Mouse (Mus musculus): ENCODE data around the gene Dmpk. TPM values are rescaled to one million over a fixed set of nuclear protein-coding genes. Genes with fewer than 3 reads are reported as not detected.

Dmpk gene
- polyA plus RNA-seq, 1 experiment from 2014 or later = 36.0 TPM

DNA sequence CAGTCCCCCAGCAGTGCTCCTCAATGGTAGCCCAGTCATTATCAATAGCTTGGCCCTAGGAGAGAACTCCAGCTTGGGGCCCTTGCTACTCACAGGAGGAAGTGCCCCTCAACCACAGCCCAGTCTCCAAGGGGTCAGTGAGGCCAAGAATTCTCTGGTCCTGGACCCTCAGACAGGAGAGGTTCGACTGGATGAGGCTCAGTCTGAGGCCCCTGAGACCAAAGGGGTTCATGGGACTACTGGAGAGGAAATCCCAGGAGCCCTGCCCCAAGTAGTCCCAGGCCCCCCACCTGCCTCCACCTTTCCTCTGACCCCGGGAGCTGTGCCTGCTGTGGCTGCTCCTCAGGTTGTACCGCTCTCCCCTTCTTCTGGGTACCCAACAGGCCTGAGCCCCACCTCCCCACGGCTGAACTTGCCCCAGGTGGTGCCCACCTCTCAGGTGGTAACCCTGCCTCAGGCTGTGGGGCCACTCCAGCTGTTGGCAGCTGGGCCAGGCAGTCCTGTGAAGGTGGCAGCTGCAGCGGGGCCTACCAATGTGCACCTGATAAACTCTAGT, 12.8 kb downstream of the Dmpk start:
- H3K4me3 ChIP-seq (ENCODE audit: control insufficient read depth in 1 of 2, insufficient read depth in 1 of 2, low read depth in 1 of 2, low read length in 2 of 2) = peak overlapping the region; percentile 79 to 89
- no peak for ATAC-seq (ENCODE audit: insufficient number of reproducible peaks, insufficient read depth, low FRiP score, low read depth)
- peaks cover 28% of the 10 kb centered on the region for H3K36me3 ChIP-seq (ENCODE audit: control insufficient read depth, insufficient read depth, low read length)
- WGBS = 41% methylated on average over 5 of the region's 5 CpGs
- H3K27me3 ChIP-seq (ENCODE audit: control insufficient read depth, insufficient read depth, low read length) = no peaks in the 10 kb centered on the region
- H3K9me3 ChIP-seq (ENCODE audit: control insufficient read depth, low read length) = no peaks in the 10 kb centered on the region
- H3K9ac ChIP-seq (ENCODE audit: low read length) = peak overlapping the region; percentile 96
- peaks cover 30 to 45% of the 10 kb centered on the region in 2 experiments for H3K4me1 ChIP-seq (ENCODE audit: control insufficient read depth in 2 of 2, insufficient read depth in 2 of 2, low read length in 2 of 2)
- peak overlapping the region; percentile 87 for H3K4me2 ChIP-seq (ENCODE audit: low read length)
- H3K27ac ChIP-seq (replicated peaks in 1 of 2; ENCODE audit: control insufficient read depth in 1 of 2, insufficient read depth in 1 of 2, low read depth in 2 of 2, low read length in 2 of 2) = peak overlapping the region; percentile 92 to 100

DNA sequence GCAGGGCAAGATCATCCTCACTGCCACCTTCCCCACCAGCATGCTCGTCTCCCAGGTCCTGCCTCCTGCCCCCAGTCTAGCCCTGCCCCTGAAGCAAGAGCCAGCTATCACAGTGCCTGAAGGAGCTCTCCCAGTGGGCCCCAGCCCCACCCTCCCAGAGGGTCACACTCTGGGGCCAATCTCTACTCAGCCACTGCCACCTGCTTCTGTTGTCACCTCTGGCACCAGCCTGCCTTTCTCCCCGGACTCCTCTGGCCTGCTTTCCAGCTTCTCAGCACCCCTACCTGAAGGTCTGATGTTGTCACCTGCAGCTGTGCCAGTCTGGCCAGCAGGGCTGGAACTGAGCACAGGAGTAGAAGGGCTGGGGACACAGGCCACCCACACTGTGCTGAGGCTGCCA, 13.6 kb downstream of the Dmpk start:
- Histone ChIP-seq H3K9ac (ENCODE audit: low read length) (no peak overlapping the region; the same call in 1 of the 2 replicates), H3K36me3 (ENCODE audit: control insufficient read depth, insufficient read depth, low read length) (peaks cover 23% of the 10 kb centered on the region), H3K9me3 (ENCODE audit: control insufficient read depth, low read length) (no peaks in the 10 kb centered on the region), H3K27me3 (ENCODE audit: control insufficient read depth, insufficient read depth, low read length) (no peaks in the 10 kb centered on the region), H3K27ac (replicated peaks in 1 of 2; ENCODE audit: control insufficient read depth in 1 of 2, insufficient read depth in 1 of 2, low read depth in 2 of 2, low read length in 2 of 2) (no peak overlapping the region), H3K4me2 (ENCODE audit: low read length) (no peak overlapping the region), H3K4me3 (ENCODE audit: control insufficient read depth in 1 of 2, insufficient read depth in 1 of 2, low read depth in 1 of 2, low read length in 2 of 2) (no peak overlapping the region), H3K4me1 (ENCODE audit: control insufficient read depth in 2 of 2, insufficient read depth in 2 of 2, low read length in 2 of 2) (peaks cover 24 to 38% of the 10 kb centered on the region in 2 experiments)
- no peak for ATAC-seq (ENCODE audit: insufficient number of reproducible peaks, insufficient read depth, low FRiP score, low read depth)
- WGBS = 38% methylated on average over 2 of the region's 2 CpGs

DNA sequence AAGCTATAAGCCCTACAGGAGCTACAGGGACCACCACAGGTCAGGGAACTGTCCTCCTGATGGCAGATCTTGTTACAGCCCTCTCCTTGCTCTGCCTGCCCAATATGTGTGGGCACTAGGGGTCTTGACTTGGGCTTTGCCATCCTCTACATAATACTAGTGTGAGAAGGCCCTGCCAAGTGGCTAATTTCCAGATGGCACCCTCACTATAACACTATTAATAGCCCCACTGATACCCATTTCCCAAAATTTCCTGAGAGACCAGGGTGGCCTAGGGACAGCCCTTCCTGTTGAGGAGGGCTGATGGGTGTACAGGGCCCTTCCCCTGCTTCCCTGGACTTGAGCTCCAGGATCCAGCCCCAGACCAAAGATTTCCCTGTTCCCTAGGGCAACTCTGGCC, 14.2 kb downstream of the Dmpk start:
- Histone ChIP-seq H3K9me3 (ENCODE audit: control insufficient read depth, low read length) (0 out of 2 replicates have a peak, but pooled peaks cover 2% of the 10 kb centered on the region), H3K36me3 (ENCODE audit: control insufficient read depth, insufficient read depth, low read length) (peaks cover 23% of the 10 kb centered on the region), H3K4me2 (ENCODE audit: low read length) (no peak overlapping the region), H3K4me1 (ENCODE audit: control insufficient read depth in 2 of 2, insufficient read depth in 2 of 2, low read length in 2 of 2) (peaks cover 18 to 32% of the 10 kb centered on the region in 2 experiments), H3K27ac (replicated peaks in 1 of 2; ENCODE audit: control insufficient read depth in 1 of 2, insufficient read depth in 1 of 2, low read depth in 2 of 2, low read length in 2 of 2) (no peak overlapping the region), H3K27me3 (ENCODE audit: control insufficient read depth, insufficient read depth, low read length) (no peaks in the 10 kb centered on the region), H3K9ac (ENCODE audit: low read length) (no peak overlapping the region), H3K4me3 (ENCODE audit: control insufficient read depth in 1 of 2, insufficient read depth in 1 of 2, low read depth in 1 of 2, low read length in 2 of 2) (no peak overlapping the region)
- ATAC-seq (ENCODE audit: insufficient number of reproducible peaks, insufficient read depth, low FRiP score, low read depth) = no peak

DNA sequence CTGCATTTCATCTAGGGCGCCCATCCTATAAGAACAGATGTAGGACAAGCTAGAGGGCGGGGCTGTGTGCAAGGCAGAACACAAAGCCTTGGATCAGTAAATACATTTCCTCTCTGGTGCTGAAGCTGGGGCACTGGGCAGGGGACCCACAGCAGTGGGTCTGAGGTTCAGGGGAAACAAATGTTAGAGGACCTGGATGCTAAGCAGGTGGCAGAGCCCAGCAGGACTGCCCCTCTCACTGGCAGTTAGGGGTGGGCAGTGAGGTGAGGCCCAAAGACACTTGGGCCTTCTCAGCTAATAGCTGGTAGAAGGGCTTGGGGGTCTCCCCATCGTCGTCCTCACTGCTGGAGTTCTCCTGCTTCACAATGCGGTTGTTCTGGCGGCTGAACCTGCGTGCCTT, 15.2 kb downstream of the Dmpk start:
- H3K9me3 ChIP-seq (ENCODE audit: control insufficient read depth, low read length) = peaks cover 9% of the 10 kb centered on the region; the same call in 1 of the 2 replicates
- no peak overlapping the region for H3K4me2 ChIP-seq (ENCODE audit: low read length)
- ATAC-seq (ENCODE audit: insufficient number of reproducible peaks, insufficient read depth, low FRiP score, low read depth) = no peak
- WGBS = 65% methylated on average over 7 of the region's 7 CpGs
- no peak overlapping the region for H3K4me3 ChIP-seq (ENCODE audit: control insufficient read depth in 1 of 2, insufficient read depth in 1 of 2, low read depth in 1 of 2, low read length in 2 of 2)
- no peak overlapping the region for H3K27ac ChIP-seq (replicated peaks in 1 of 2; ENCODE audit: control insufficient read depth in 1 of 2, insufficient read depth in 1 of 2, low read depth in 2 of 2, low read length in 2 of 2)
- H3K27me3 ChIP-seq (ENCODE audit: control insufficient read depth, insufficient read depth, low read length) = no peaks in the 10 kb centered on the region
- H3K9ac ChIP-seq (ENCODE audit: low read length) = no peak overlapping the region
- peaks cover 13 to 26% of the 10 kb centered on the region in 2 experiments for H3K4me1 ChIP-seq (ENCODE audit: control insufficient read depth in 2 of 2, insufficient read depth in 2 of 2, low read length in 2 of 2)
- peaks cover 23% of the 10 kb centered on the region for H3K36me3 ChIP-seq (ENCODE audit: control insufficient read depth, insufficient read depth, low read length)

DNA sequence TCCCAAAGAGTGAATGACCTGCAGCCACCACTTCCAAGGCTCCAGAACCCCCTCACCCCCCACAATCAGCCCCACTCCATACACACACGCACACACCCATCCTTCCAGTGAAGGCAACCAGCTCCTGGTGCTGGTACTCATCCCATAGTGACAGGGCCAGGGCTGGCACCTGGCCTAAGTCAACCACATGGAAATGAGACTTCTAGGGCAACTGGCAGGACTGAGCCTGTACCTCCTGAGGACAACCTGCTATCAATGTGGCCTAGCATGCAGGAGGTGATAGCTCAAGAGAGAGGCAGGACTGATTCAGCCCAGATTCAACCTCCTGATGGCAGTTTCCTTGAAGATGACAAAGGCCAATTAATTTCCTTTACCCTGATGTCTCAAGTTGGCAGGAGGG, 16.6 kb downstream of the Dmpk start:
- Histone ChIP-seq H3K36me3 (ENCODE audit: control insufficient read depth, insufficient read depth, low read length) (peaks cover 23% of the 10 kb centered on the region), H3K4me1 (ENCODE audit: control insufficient read depth in 2 of 2, insufficient read depth in 2 of 2, low read length in 2 of 2) (peaks cover 13 to 26% of the 10 kb centered on the region in 2 experiments), H3K27me3 (ENCODE audit: control insufficient read depth, insufficient read depth, low read length) (no peaks in the 10 kb centered on the region), H3K4me2 (ENCODE audit: low read length) (no peak overlapping the region), H3K9me3 (ENCODE audit: control insufficient read depth, low read length) (peaks cover 9% of the 10 kb centered on the region; the same call in 1 of the 2 replicates), H3K4me3 (ENCODE audit: control insufficient read depth in 1 of 2, insufficient read depth in 1 of 2, low read depth in 1 of 2, low read length in 2 of 2) (no peak overlapping the region), H3K9ac (ENCODE audit: low read length) (no peak overlapping the region), H3K27ac (replicated peaks in 1 of 2; ENCODE audit: control insufficient read depth in 1 of 2, insufficient read depth in 1 of 2, low read depth in 2 of 2, low read length in 2 of 2) (no peak overlapping the region)
- WGBS = 90% methylated on average over 1 of the region's 1 CpGs
- no peak for ATAC-seq (ENCODE audit: insufficient number of reproducible peaks, insufficient read depth, low FRiP score, low read depth)

DNA sequence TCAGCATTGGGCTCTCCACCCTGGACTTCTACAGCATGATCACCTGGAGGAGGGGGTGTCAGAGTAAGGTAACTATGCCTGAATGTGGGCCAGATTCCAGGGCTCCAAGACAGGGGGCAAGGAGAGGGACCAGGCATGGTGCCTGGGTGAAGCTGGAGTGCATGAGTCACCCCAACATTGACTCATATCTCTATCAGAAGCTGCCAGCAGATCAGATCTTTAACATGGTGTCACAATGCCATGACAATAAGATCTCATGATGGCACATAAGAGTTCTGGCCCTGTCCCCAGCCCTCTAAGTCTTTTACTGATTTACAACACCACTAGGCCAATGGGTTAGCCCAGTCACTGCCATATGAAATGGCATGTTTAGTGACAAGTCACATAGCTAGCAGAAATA, 20.1 kb downstream of the Dmpk start:
- no peak overlapping the region for H3K9ac ChIP-seq (ENCODE audit: low read length)
- H3K27me3 ChIP-seq (ENCODE audit: control insufficient read depth, insufficient read depth, low read length) = no peaks in the 10 kb centered on the region
- 0 out of 2 replicates have a peak, but pooled peaks cover 2% of the 10 kb centered on the region for H3K36me3 ChIP-seq (ENCODE audit: control insufficient read depth, insufficient read depth, low read length)
- ATAC-seq (ENCODE audit: insufficient number of reproducible peaks, insufficient read depth, low FRiP score, low read depth) = no peak
- H3K4me1 ChIP-seq (ENCODE audit: control insufficient read depth in 2 of 2, insufficient read depth in 2 of 2, low read length in 2 of 2) = peaks cover 0 to 7% of the 10 kb centered on the region in 2 experiments; a peak in 2 of 4 replicates
- no peak overlapping the region for H3K4me3 ChIP-seq (ENCODE audit: control insufficient read depth in 1 of 2, insufficient read depth in 1 of 2, low read depth in 1 of 2, low read length in 2 of 2)
- H3K9me3 ChIP-seq (ENCODE audit: control insufficient read depth, low read length) = peaks cover 9% of the 10 kb centered on the region; the same call in 1 of the 2 replicates
- H3K27ac ChIP-seq (replicated peaks in 1 of 2; ENCODE audit: control insufficient read depth in 1 of 2, insufficient read depth in 1 of 2, low read depth in 2 of 2, low read length in 2 of 2) = no peak overlapping the region
- H3K4me2 ChIP-seq (ENCODE audit: low read length) = no peak overlapping the region

DNA sequence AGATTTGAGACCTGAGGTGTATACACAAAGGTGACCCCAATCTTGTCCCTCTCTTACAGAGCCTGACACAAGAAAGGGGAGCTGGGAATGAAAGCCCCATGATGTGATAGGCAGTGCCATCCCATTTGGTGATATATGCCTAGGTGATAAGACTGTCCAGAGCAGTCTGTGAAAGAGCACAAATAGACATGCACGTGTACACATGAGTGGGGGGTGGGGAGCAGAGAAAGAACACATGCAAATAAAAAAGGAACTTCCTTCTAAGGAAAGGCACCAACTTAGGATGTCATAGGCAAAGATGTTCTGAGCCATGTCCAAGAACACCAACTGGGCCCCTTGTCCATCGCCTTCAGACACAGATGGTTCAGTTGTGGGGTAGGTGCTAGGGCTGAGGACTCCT, 20.8 kb downstream of the Dmpk start:
- no peaks in the 10 kb centered on the region for H3K27me3 ChIP-seq (ENCODE audit: control insufficient read depth, insufficient read depth, low read length)
- H3K27ac ChIP-seq (replicated peaks in 1 of 2; ENCODE audit: control insufficient read depth in 1 of 2, insufficient read depth in 1 of 2, low read depth in 2 of 2, low read length in 2 of 2) = no peak overlapping the region
- H3K4me1 ChIP-seq (ENCODE audit: control insufficient read depth in 2 of 2, insufficient read depth in 2 of 2, low read length in 2 of 2) = peaks cover 0 to 7% of the 10 kb centered on the region in 2 experiments; a peak in 2 of 4 replicates
- no peaks in the 10 kb centered on the region for H3K36me3 ChIP-seq (ENCODE audit: control insufficient read depth, insufficient read depth, low read length)
- 59% methylated on average over 2 of the region's 2 CpGs for WGBS
- no peak for ATAC-seq (ENCODE audit: insufficient number of reproducible peaks, insufficient read depth, low FRiP score, low read depth)
- no peak overlapping the region for H3K9ac ChIP-seq (ENCODE audit: low read length)
- H3K9me3 ChIP-seq (ENCODE audit: control insufficient read depth, low read length) = peaks cover 9% of the 10 kb centered on the region; the same call in 1 of the 2 replicates
- no peak overlapping the region for H3K4me3 ChIP-seq (ENCODE audit: control insufficient read depth in 1 of 2, insufficient read depth in 1 of 2, low read depth in 1 of 2, low read length in 2 of 2)
- H3K4me2 ChIP-seq (ENCODE audit: low read length) = no peak overlapping the region

DNA sequence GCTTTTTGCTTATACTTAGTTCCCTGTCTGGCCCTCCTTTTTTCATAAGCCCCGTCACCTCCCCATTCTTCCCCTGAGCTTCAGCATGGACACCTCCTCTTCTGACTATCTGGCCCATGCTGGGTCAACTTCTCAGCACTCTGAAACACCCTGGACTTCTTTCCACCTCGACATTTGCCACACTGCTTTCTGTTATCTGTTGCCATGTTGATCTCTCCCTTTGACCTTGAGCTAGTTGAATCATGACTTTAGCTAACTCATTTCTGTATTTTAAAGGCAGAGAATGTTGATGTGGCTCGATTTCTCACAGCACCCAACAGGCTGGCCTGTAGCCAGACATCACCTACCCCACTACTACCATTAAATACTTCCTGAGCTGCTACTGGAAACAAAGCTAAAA, 23.8 kb downstream of the Dmpk start:
- peaks cover 0 to 7% of the 10 kb centered on the region in 2 experiments; a peak in 2 of 4 replicates for H3K4me1 ChIP-seq (ENCODE audit: control insufficient read depth in 2 of 2, insufficient read depth in 2 of 2, low read length in 2 of 2)
- no peaks in the 10 kb centered on the region for H3K27me3 ChIP-seq (ENCODE audit: control insufficient read depth, insufficient read depth, low read length)
- no peak overlapping the region for H3K4me2 ChIP-seq (ENCODE audit: low read length)
- H3K27ac ChIP-seq (replicated peaks in 1 of 2; ENCODE audit: control insufficient read depth in 1 of 2, insufficient read depth in 1 of 2, low read depth in 2 of 2, low read length in 2 of 2) = no peak overlapping the region
- H3K4me3 ChIP-seq (ENCODE audit: control insufficient read depth in 1 of 2, insufficient read depth in 1 of 2, low read depth in 1 of 2, low read length in 2 of 2) = no peak overlapping the region
- H3K9me3 ChIP-seq (ENCODE audit: control insufficient read depth, low read length) = peaks cover 9% of the 10 kb centered on the region; the same call in 1 of the 2 replicates
- H3K9ac ChIP-seq (ENCODE audit: low read length) = no peak overlapping the region
- no peaks in the 10 kb centered on the region for H3K36me3 ChIP-seq (ENCODE audit: control insufficient read depth, insufficient read depth, low read length)
- ATAC-seq (ENCODE audit: insufficient number of reproducible peaks, insufficient read depth, low FRiP score, low read depth) = no peak
- 33% methylated on average over 3 of the region's 3 CpGs for whole genome bisulfite sequencing

Measured in heart, embryonic 14.5 days (tissue).